Mouse (Mus musculus) spleen, postnatal 10 days (tissue): ENCODE measurements around the gene Apln.

Source experiments
- DNase-seq, 2 experiments: peaks; one replicate each; pipeline ENCODE4 v3.0.0; 2021 to 2022; ENCODE audit warnings: low spot score in 2 of 2

Apln gene

DNA sequence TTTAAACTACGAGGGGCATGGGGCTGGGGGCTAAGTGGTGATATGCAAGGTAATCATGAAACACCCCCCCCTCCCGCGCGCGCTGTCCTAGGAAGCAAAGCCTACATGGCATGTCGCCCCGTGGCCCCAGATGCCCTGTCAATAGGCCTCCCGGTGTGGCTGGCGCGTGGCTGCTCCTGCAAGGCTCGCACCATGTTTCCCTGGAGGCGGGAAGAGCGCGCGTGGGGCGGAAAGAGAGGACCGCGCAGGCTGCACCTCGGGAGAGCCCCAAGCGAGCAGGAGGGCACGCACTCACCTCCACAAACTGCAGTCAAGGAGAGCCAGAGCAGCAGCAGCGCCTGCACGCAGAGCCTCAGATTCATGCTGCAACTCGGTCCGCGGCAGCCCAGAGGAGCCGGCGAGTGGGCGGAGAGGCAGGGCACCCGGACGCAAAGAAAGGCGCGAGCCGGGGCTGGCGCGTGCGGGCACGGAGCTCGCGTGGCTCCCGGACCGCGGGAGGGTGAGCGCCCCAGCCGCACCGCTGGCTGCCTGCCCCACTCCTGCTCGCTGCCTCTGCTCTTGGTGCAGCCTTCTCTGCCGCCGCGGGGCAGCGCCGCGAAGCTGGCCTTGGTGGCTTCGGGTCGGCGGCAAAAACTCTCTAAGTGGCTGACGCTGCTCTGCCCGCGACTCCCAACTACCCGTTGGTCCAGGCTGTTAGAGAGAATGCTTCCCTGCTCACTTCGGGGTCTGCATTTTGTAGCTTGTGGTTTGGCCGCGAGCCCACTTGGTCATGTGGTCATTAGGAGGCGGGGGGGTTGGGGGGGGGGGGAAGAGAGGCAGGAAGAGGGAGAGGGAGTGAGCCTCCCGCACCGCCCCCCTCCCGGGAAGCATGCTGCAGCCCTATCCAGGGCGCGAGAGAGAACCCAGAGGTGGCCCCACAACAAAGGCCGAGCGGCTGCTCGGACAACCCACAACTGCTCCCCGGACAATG, at the start of gene Apln:
Gene Apln (minus strand): TSS at position 710 of the 970 bp plus-strand sequence.
- peak in 1 of 2 experiments; percentile 18 for DNase-seq

- DNase-seq: no peak
These were observed 47.7 kb upstream of the Apln start for GRCm38 (mm10) chrX:48082364-48082763.

- DNase-seq: no peak
These were observed 42.3 kb upstream of the Apln start for GRCm38 (mm10) chrX:48076806-48077425.

DNA sequence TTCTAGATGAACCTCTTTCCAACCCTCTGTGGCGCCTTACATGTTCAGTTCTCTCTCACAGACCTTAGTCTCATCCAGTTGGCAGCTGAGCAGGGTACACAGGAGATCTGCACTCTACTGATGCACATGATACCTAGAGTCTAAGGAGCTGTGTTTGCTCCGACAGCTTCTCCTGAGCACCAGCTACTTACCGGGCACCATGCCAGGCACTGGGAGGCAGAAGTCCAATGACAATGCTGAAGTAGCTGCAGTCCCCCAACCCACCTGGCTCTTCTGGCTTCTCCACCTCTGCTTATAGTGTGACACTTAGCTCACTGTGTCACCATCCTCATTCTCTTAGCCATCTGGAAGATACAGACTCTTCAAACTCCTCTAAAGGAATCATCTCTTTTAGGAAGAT, 40.0 kb upstream of the Apln start:
- no peak for DNase-seq

GRCm38 (mm10) chrX:48072401-48072800, 37.7 kb upstream of the Apln start:
- no peak for DNase-seq

GRCm38 (mm10) chrX:48071961-48072360, 37.3 kb upstream of the Apln start:
- DNase-seq: no peak

DNA sequence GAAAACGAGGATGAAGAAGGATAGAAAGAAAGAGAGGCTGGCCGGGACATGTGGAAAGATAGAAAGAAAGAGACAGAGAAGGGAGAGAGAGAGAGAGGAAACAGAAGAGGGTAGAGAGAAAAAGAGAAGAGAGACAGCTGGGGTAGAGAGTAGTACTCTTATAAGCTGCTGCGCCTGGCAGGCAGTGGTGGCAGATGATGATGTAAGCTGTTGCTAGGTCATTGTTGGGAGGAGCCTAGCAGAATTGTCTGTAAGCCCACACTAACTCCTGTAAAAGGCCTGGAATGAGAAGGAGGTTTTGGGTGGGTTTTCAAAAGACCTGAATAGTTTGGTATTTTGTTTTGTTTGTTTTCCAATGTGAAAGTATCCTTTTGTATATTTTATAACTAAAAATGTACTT, 32.2 kb upstream of the Apln start:
- no peak for DNase-seq

- DNase-seq: no peak
These were observed 29.7 kb upstream of the Apln start for GRCm38 (mm10) chrX:48064166-48064853.

- DNase-seq: no peak
These were observed 27.8 kb upstream of the Apln start for GRCm38 (mm10) chrX:48062481-48062880.

DNA sequence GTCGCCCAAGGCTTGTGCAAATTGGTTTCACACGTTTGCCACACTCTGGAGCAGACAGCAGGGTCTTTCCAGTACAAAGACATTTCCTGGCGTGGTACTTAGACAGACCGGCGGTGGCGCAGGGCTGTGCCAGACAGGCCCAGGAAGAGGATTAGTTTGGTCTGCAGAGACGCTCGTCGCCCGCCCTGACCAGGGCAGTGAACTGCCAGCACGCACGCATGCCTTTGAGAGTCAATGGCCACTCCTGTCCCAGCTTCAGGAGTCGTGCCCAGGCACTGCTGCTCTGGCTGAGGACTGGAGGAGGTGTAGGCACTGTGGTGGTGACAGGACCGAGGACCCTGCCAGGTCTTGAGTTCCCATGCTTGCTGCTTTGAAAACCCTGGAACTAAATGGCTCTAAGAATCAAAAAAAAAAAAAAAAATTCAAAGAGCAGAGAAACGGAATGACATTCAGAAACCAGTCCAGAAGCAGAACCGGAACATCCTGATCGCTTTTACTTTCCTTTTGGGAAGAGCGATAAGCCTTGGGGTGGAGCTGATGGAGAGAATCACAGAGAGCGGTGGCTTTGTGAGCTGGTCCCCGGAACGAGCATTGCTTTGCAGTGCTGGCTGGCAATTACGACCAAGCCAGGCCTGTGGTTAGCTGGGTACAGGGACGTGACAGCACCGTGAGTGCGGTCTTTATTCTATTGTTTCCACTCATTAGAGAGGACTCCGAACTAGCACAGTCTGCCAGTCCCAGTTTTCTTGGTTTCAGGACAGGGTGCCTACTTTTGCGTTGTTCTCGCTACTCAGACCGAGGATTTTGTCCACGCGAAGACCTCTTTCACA, 19.7 kb upstream of the Apln start:
- DNase-seq: peak; percentile 8 to 34

GRCm38 (mm10) chrX:48053743-48054142, 19.1 kb upstream of the Apln start:
- DNase-seq: no peak

GRCm38 (mm10) chrX:48046315-48046714, 11.7 kb upstream of the Apln start:
- no peak for DNase-seq

DNA sequence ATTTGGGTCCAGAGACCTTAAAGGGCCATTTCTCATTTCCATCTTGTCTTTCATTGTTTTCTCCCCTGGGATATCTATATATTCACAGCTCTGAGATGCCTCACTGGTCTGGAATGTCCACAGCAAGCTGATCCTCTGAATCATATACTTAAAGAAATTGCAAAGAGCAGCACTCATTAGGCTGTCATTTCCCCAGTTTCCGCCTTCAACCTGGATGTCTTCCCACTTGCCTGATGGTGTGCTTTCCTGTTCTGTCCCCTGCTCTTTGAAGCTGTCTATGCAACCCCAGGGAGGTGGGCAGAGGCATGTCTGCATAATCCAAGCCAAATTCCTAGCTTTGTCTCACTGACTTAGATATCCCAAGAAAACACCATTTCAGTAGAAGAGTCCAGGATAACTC, 9.6 kb upstream of the Apln start:
- DNase-seq: no peak

- DNase-seq: no peak
These were observed 8.1 kb upstream of the Apln start for GRCm38 (mm10) chrX:48042748-48043147.

GRCm38 (mm10) chrX:48040379-48040778, 5.7 kb upstream of the Apln start:
- DNase-seq: no peak

DNA sequence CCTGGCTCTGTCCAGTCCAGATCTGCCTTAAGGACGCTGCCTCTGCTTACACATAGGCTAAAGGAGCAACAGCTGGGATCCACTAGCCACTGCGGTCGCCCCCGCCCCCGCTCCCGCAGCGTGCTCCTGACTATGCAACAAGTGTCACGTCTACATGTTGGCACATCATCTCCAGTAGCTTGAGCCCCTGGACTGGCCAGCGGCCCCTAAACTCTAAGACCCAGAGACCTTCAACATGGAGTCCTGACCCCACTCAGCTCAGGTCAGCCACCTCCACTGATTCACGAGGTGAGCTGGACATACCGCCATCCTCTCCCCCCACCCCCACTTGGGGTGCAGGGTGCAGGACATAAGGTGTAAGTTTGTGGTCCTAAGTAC, 898 bp downstream of the Apln start:
- no peak for DNase-seq

GRCm38 (mm10) chrX:48033024-48033423, 1.6 kb downstream of the Apln start:
- DNase-seq: no peak

- no peak for DNase-seq
These were observed 2.8 kb downstream of the Apln start for GRCm38 (mm10) chrX:48031866-48032265.

- DNase-seq: no peak
These were observed 4.1 kb downstream of the Apln start for GRCm38 (mm10) chrX:48030593-48030992.

DNA sequence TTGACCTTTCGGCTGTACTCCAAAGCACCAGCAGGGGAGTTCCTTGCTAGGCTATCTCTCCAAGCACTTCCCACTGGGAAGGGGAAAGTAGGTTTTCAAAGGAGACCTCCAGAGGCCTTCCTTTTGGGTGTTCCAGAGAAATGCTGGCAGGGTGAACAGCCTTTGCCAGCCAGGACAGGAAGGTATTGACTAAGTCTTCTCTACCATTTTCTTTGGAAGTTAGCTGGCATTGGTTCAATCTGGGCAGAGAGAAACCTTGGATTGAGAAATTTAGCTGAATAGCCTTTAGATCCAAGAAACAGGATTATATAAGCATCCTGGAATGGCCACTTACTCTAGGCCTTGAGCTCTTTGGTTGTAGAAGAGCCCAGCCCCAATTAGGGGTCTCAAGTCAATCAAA, 11.8 kb downstream of the Apln start:
- no peak for DNase-seq

DNA sequence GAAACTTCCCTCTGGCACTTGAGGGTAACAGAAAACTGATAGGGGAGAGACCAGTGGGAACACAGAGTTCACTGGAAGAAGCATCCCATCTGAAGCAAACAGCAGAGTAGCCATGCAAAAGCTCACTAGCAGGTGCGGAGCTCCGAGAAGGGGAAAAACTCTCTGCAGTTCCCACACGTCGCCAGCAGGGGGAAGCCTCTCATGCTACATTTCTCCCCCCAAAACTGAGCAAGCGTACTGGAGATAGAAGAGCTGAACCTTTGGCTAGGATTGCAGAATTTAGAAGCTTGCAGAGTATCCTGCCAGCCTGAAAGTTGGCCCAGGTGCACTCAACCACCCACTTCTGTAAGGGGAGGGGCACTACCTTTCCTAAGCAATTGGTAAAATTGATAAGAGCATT, 14.7 kb downstream of the Apln start:
- peak; percentile 32 to 72 for DNase-seq

- no peak for DNase-seq
These were observed 15.3 kb downstream of the Apln start for GRCm38 (mm10) chrX:48019359-48019758.
